Mouse (Mus musculus): ENCODE results near the gene Mipep. TPM values are rescaled to one million over a fixed set of nuclear protein-coding genes. Genes with fewer than 3 reads are reported as not detected.

The Mipep gene
- polyA plus RNA-seq, 1 experiment = 5.9 TPM

DNA sequence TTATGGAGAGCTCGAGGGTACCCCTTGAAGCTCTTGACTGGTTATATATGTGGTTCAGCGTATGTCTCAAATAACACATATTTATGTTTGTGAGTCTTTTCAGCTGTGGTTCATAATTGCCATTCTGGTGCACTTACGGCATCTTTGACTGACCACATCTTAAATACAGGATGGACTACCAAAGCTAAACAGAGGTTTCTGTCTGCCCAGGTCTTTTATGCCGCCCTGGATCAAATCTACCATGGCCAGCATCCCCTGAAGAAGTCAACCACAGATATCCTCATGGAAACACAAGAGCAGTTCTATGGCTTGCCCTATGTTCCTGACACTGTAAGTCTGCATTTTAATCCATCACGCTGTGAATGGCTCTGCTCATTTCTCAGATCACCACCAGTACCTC is 61.8 kb downstream of the Mipep start:
- H3K4me1 ChIP-seq = no peaks in the 10 kb centered on the region
- TF ChIP-seq GATA1 (IDR thresholded peaks at IDR 0.05; ENCODE audit: borderline replicate concordance, low read length) (no peak), FLI1 (IDR thresholded peaks at IDR 0.05; ENCODE audit: low read length) (no peak)
- H3K9me3 ChIP-seq = 0 out of 2 replicates have a peak, but pooled peaks cover 2% of the 10 kb centered on the region
- no peak overlapping the region for H3K4me3 ChIP-seq (replicated peaks)
- no peaks in the 10 kb centered on the region for H3K27me3 ChIP-seq (replicated peaks)
- peaks cover 67% of the 10 kb centered on the region for H3K36me3 ChIP-seq (replicated peaks; ENCODE audit: low read length)

- Histone ChIP-seq H3K4me3 (replicated peaks) (no peak overlapping the region), H3K36me3 (replicated peaks; ENCODE audit: low read length) (peaks cover 83% of the 10 kb centered on the region), H3K9me3 (0 out of 2 replicates have a peak, but pooled peaks cover 2% of the 10 kb centered on the region), H3K27me3 (replicated peaks) (no peaks in the 10 kb centered on the region), H3K4me1 (no peaks in the 10 kb centered on the region)
- no peak for TF ChIP-seq FLI1 (IDR thresholded peaks at IDR 0.05; ENCODE audit: low read length)
- TF ChIP-seq GATA1 (IDR thresholded peaks at IDR 0.05; ENCODE audit: borderline replicate concordance, low read length) = no peak
Observed at GRCm38 (mm10) chr14:60848194-60848593, 63.8 kb downstream of the Mipep start.

- TF ChIP-seq FLI1 (IDR thresholded peaks at IDR 0.05; ENCODE audit: low read length) = no peak
- no peak for TF ChIP-seq GATA1 (IDR thresholded peaks at IDR 0.05; ENCODE audit: borderline replicate concordance, low read length)
- no peaks in the 10 kb centered on the region for H3K27me3 ChIP-seq (replicated peaks)
- 0 out of 2 replicates have a peak, but pooled peaks cover 2% of the 10 kb centered on the region for H3K9me3 ChIP-seq
- no peak overlapping the region for H3K4me3 ChIP-seq (replicated peaks)
- H3K36me3 ChIP-seq (replicated peaks; ENCODE audit: low read length) = peaks cover 80% of the 10 kb centered on the region
- H3K4me1 ChIP-seq = no peaks in the 10 kb centered on the region
Observed at GRCm38 (mm10) chr14:60850101-60850500, 65.7 kb downstream of the Mipep start.

DNA sequence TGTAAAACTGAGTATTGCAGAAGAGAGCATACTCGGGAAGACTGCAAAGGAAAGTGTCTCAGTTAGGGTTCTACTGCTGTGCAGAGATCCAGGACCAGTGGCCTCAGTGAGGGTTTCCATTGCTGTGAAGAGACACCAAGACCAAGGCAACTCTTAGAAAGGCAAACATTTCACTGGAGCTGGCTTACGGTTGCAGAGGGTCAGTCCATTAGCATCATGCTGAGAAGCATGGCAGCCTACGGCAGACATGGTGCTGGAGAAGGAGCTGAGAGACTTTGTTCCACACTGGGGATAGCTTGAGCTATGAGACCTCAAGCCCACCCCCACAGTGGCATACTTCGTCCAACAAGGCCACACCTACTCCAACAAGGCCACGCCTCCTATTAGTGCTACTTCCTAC is 67.3 kb downstream of the Mipep start:
- TF ChIP-seq GATA1 (IDR thresholded peaks at IDR 0.05; ENCODE audit: borderline replicate concordance, low read length) (no peak), FLI1 (IDR thresholded peaks at IDR 0.05; ENCODE audit: low read length) (no peak)
- Histone ChIP-seq H3K4me3 (replicated peaks) (no peak overlapping the region), H3K27me3 (replicated peaks) (no peaks in the 10 kb centered on the region), H3K36me3 (replicated peaks; ENCODE audit: low read length) (peaks cover 70% of the 10 kb centered on the region), H3K9me3 (0 out of 2 replicates have a peak, but pooled peaks cover 2% of the 10 kb centered on the region), H3K4me1 (no peaks in the 10 kb centered on the region)

DNA sequence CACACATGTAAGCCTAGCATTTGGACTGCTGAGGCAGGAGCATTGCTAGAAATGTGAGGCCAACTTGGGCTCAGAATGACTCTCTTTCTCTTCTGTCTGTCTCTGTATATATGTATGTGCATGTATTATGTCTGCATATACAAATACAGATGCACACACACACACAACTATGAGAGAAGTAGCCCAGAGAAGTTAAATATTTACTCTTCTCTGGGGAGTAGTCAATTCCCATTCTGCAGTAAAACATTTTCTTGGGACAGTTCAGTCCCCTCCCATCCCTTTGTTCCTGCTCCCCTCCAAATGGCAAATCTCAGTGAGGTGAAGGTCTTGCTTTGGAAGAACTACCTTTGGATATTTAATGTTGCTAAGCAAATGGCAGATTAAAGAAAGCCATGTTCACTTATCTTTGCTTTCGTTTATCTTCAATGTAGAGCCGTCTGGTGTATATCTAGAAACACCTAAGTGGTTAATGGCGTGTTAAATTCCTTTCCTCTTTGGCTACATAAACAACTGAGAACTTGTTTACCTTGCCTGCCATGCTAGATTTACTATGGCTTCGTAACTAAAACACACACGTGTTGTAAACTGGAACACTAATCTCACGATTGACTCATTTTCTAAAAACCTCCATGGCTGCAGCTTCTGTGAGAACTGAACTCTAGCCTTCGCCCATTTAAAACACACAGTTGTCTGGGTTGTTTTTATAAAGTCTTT is 72.0 kb downstream of the Mipep start:
- no peaks in the 10 kb centered on the region for H3K27me3 ChIP-seq (replicated peaks)
- H3K9me3 ChIP-seq = no peaks in the 10 kb centered on the region
- TF ChIP-seq FLI1 (IDR thresholded peaks at IDR 0.05; ENCODE audit: low read length) = no peak
- TF ChIP-seq GATA1 (IDR thresholded peaks at IDR 0.05; ENCODE audit: borderline replicate concordance, low read length) = no peak
- peaks cover 31% of the 10 kb centered on the region for H3K36me3 ChIP-seq (replicated peaks; ENCODE audit: low read length)
- no peak overlapping the region for H3K4me3 ChIP-seq (replicated peaks)
- H3K4me1 ChIP-seq = no peaks in the 10 kb centered on the region

GRCm38 (mm10) chr14:60856913-60857300 is 72.5 kb downstream of the Mipep start:
- H3K27me3 ChIP-seq (replicated peaks) = no peaks in the 10 kb centered on the region
- H3K4me3 ChIP-seq (replicated peaks) = no peak overlapping the region
- peaks cover 25% of the 10 kb centered on the region for H3K36me3 ChIP-seq (replicated peaks; ENCODE audit: low read length)
- H3K9me3 ChIP-seq = no peaks in the 10 kb centered on the region
- H3K4me1 ChIP-seq = no peaks in the 10 kb centered on the region
- TF ChIP-seq FLI1 (IDR thresholded peaks at IDR 0.05; ENCODE audit: low read length) (no peak), GATA1 (IDR thresholded peaks at IDR 0.05; ENCODE audit: borderline replicate concordance, low read length) (no peak)

GRCm38 (mm10) chr14:60863396-60863795 is 79.0 kb downstream of the Mipep start:
- peaks cover 7% of the 10 kb centered on the region for H3K36me3 ChIP-seq (replicated peaks; ENCODE audit: low read length)
- no peak for TF ChIP-seq GATA1 (IDR thresholded peaks at IDR 0.05; ENCODE audit: borderline replicate concordance, low read length)
- no peak for TF ChIP-seq FLI1 (IDR thresholded peaks at IDR 0.05; ENCODE audit: low read length)
- H3K4me3 ChIP-seq (replicated peaks) = no peak overlapping the region
- H3K4me1 ChIP-seq = no peaks in the 10 kb centered on the region
- H3K9me3 ChIP-seq = no peaks in the 10 kb centered on the region
- no peaks in the 10 kb centered on the region for H3K27me3 ChIP-seq (replicated peaks)

GRCm38 (mm10) chr14:60866399-60866798 is 82.0 kb downstream of the Mipep start:
- Histone ChIP-seq H3K36me3 (replicated peaks; ENCODE audit: low read length) (peaks cover 16% of the 10 kb centered on the region), H3K4me1 (no peaks in the 10 kb centered on the region), H3K9me3 (no peaks in the 10 kb centered on the region), H3K4me3 (replicated peaks) (no peak overlapping the region), H3K27me3 (replicated peaks) (no peaks in the 10 kb centered on the region)
- TF ChIP-seq GATA1 (IDR thresholded peaks at IDR 0.05; ENCODE audit: borderline replicate concordance, low read length) (no peak), FLI1 (IDR thresholded peaks at IDR 0.05; ENCODE audit: low read length) (no peak)

- peaks cover 34% of the 10 kb centered on the region for H3K36me3 ChIP-seq (replicated peaks; ENCODE audit: low read length)
- H3K4me3 ChIP-seq (replicated peaks) = no peak overlapping the region
- no peaks in the 10 kb centered on the region for H3K9me3 ChIP-seq
- no peaks in the 10 kb centered on the region for H3K27me3 ChIP-seq (replicated peaks)
- TF ChIP-seq GATA1 (IDR thresholded peaks at IDR 0.05; ENCODE audit: borderline replicate concordance, low read length) (no peak), FLI1 (IDR thresholded peaks at IDR 0.05; ENCODE audit: low read length) (no peak)
- H3K4me1 ChIP-seq = no peaks in the 10 kb centered on the region
Observed at GRCm38 (mm10) chr14:60868325-60868724, 84.0 kb downstream of the Mipep start.

DNA sequence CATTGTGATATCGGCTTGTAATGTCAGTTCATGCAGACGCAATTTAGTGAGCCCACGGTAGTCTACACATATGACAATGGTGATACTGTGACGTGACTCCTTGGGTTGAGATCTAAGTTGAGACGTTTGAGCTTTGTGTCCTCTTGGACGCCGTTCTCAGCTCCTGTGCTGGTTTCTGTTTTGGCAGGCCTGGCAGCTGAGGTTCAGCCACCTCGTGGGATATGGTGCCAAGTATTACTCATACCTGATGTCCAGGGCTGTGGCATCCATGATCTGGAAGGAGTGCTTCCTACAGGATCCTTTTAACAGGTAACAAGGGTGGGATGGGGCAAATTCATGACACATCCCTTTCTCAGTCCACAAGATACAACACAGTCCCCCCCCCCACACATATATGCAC is 87.5 kb downstream of the Mipep start:
- Histone ChIP-seq H3K36me3 (replicated peaks; ENCODE audit: low read length) (peaks cover 46% of the 10 kb centered on the region), H3K27me3 (replicated peaks) (no peaks in the 10 kb centered on the region), H3K9me3 (no peaks in the 10 kb centered on the region), H3K4me3 (replicated peaks) (no peak overlapping the region), H3K4me1 (no peaks in the 10 kb centered on the region)
- TF ChIP-seq GATA1 (IDR thresholded peaks at IDR 0.05; ENCODE audit: borderline replicate concordance, low read length) (no peak), FLI1 (IDR thresholded peaks at IDR 0.05; ENCODE audit: low read length) (no peak)
